Mouse (Mus musculus) limb, embryonic 13.5 days (tissue): Measurements from ENCODE around the gene Tagap1. TPM values are rescaled to one million over a fixed set of nuclear protein-coding genes. Genes with fewer than 3 reads are reported as not detected.

Experiments
- polyA plus RNA-seq: library from polyadenylated mRNA; unstranded; fragments of >200 nt; fragmentation: Nextera tagmentation; extraction: Ambion mirVana; gene quantifications from 2 replicates; pipeline ENCODE4 v1.2.1, GENCODE M21; 2015

The Tagap1 gene
- polyA plus RNA-seq, 1 experiment from 2014 or later, result 61.3 TPM

Other genes starting within 250 kb of the Tagap1 start
- 47.5 and 51.9 TPM in 2 replicates for gene Ezr, start 178.4 kb downstream of the Tagap1 start, polyA plus RNA-seq
- 42.9 and 45.8 TPM in 2 replicates for gene Rsph3b, start 12.5 kb downstream of the Tagap1 start, polyA plus RNA-seq
- gene Rnaset2b, start 9.5 kb upstream of the Tagap1 start, polyA plus RNA-seq, result 185 and 192 TPM in 2 replicates
- gene Gm49721, start 17.7 kb upstream of the Tagap1 start, polyA plus RNA-seq, result 0.23 and 0.32 TPM in 2 replicates
- gene Gm1604a, start 64.4 kb upstream of the Tagap1 start, polyA plus RNA-seq, result not detected in 2 replicates
- gene Rps6ka2, start 209.0 kb upstream of the Tagap1 start, polyA plus RNA-seq, result 14.6 and 16.0 TPM in 2 replicates